Mouse (Mus musculus): Measurements from ENCODE around the gene Tmem231. TPM values are rescaled to one million over a fixed set of nuclear protein-coding genes. Genes with fewer than 3 reads are reported as not detected.

Tmem231 gene
- polyA plus RNA-seq, 1 experiment from 2014 or later, result 18.6 TPM

GRCm38 (mm10) chr8:111963091-111963490, 29.4 kb upstream of the Tmem231 start:
- no peaks in the 10 kb centered on the region for H3K27me3 ChIP-seq
- H3K36me3 ChIP-seq (replicated peaks), result peaks cover 16% of the 10 kb centered on the region
- no peaks in the 10 kb centered on the region for H3K4me1 ChIP-seq
- no peak overlapping the region for H3K4me3 ChIP-seq (replicated peaks)
- H3K4me2 ChIP-seq, result no peak overlapping the region
- no peak for ATAC-seq (ENCODE audit: low FRiP score)
- H3K9me3 ChIP-seq, result no peaks in the 10 kb centered on the region
- 67% methylated on average over 10 of the region's 10 CpGs for WGBS
- no peak overlapping the region for H3K9ac ChIP-seq
- no peak overlapping the region for H3K27ac ChIP-seq

- Histone ChIP-seq H3K4me3 (replicated peaks) (no peak overlapping the region), H3K4me2 (no peak overlapping the region), H3K9ac (no peak overlapping the region), H3K9me3 (no peaks in the 10 kb centered on the region), H3K36me3 (replicated peaks) (peaks cover 11% of the 10 kb centered on the region), H3K27me3 (no peaks in the 10 kb centered on the region), H3K27ac (no peak overlapping the region), H3K4me1 (no peaks in the 10 kb centered on the region)
- no peak for ATAC-seq (ENCODE audit: low FRiP score)
- 91% methylated on average over 1 of the region's 1 CpGs for WGBS
These were observed 28.9 kb upstream of the Tmem231 start for GRCm38 (mm10) chr8:111962589-111962988.

GRCm38 (mm10) chr8:111961330-111961729, 27.6 kb upstream of the Tmem231 start:
- Histone ChIP-seq H3K4me3 (replicated peaks) (no peak overlapping the region), H3K27me3 (no peaks in the 10 kb centered on the region), H3K36me3 (replicated peaks) (peaks cover 17% of the 10 kb centered on the region), H3K9ac (no peak overlapping the region), H3K9me3 (no peaks in the 10 kb centered on the region), H3K4me2 (no peak overlapping the region), H3K4me1 (no peaks in the 10 kb centered on the region), H3K27ac (no peak overlapping the region)
- WGBS, result 80% methylated on average over 3 of the region's 3 CpGs
- no peak for ATAC-seq (ENCODE audit: low FRiP score)

GRCm38 (mm10) chr8:111960591-111961321, 27.1 kb upstream of the Tmem231 start:
- Histone ChIP-seq H3K36me3 (replicated peaks) (peaks cover 19% of the 10 kb centered on the region), H3K27me3 (no peaks in the 10 kb centered on the region), H3K27ac (no peak overlapping the region), H3K4me2 (no peak overlapping the region), H3K9ac (no peak overlapping the region), H3K4me1 (no peaks in the 10 kb centered on the region), H3K9me3 (no peaks in the 10 kb centered on the region), H3K4me3 (replicated peaks) (no peak overlapping the region)
- no peak for ATAC-seq (ENCODE audit: low FRiP score)
- 74% methylated on average over 15 of the region's 15 CpGs for WGBS

GRCm38 (mm10) chr8:111957231-111957630, 23.6 kb upstream of the Tmem231 start:
- no peak overlapping the region for H3K4me2 ChIP-seq
- peaks cover 47% of the 10 kb centered on the region for H3K36me3 ChIP-seq (replicated peaks)

GRCm38 (mm10) chr8:111955879-111956278, 22.2 kb upstream of the Tmem231 start:
- H3K36me3 ChIP-seq (replicated peaks), result peaks cover 58% of the 10 kb centered on the region
- WGBS, result 93% methylated on average over 5 of the region's 5 CpGs
- H3K9ac ChIP-seq, result no peak overlapping the region
- H3K4me1 ChIP-seq, result no peaks in the 10 kb centered on the region
- H3K4me2 ChIP-seq, result no peak overlapping the region
- no peak overlapping the region for H3K4me3 ChIP-seq (replicated peaks)
- H3K27me3 ChIP-seq, result no peaks in the 10 kb centered on the region
- ATAC-seq (ENCODE audit: low FRiP score), result no peak
- H3K27ac ChIP-seq, result no peak overlapping the region
- no peaks in the 10 kb centered on the region for H3K9me3 ChIP-seq

More at GRCm38 (mm10) chr8:111957231-111957630, 23.6 kb upstream of the Tmem231 start:
- no peak for ATAC-seq (ENCODE audit: low FRiP score)
- Histone ChIP-seq H3K4me3 (replicated peaks) (no peak overlapping the region), H3K4me1 (no peaks in the 10 kb centered on the region), H3K9me3 (no peaks in the 10 kb centered on the region), H3K27me3 (no peaks in the 10 kb centered on the region), H3K9ac (no peak overlapping the region), H3K27ac (no peak overlapping the region)
- WGBS, result 96% methylated on average over 2 of the region's 2 CpGs

- WGBS, result 88% methylated on average over 4 of the region's 4 CpGs
These were observed 21.3 kb upstream of the Tmem231 start for GRCm38 (mm10) chr8:111954844-111955594.

GRCm38 (mm10) chr8:111951936-111952335, 18.3 kb upstream of the Tmem231 start:
- H3K9ac ChIP-seq, result no peak overlapping the region
- H3K9me3 ChIP-seq, result no peaks in the 10 kb centered on the region
- no peak overlapping the region for H3K4me3 ChIP-seq (replicated peaks)
- no peak overlapping the region for H3K4me2 ChIP-seq
- peaks cover 71% of the 10 kb centered on the region for H3K36me3 ChIP-seq (replicated peaks)
- no peak for ATAC-seq (ENCODE audit: low FRiP score)
- H3K27me3 ChIP-seq, result no peaks in the 10 kb centered on the region
- H3K27ac ChIP-seq, result no peak overlapping the region
- H3K4me1 ChIP-seq, result no peaks in the 10 kb centered on the region
- 90% methylated on average over 5 of the region's 5 CpGs for WGBS

More at GRCm38 (mm10) chr8:111954844-111955594, 21.3 kb upstream of the Tmem231 start:
- H3K27ac ChIP-seq, result no peak overlapping the region
- no peak for ATAC-seq (ENCODE audit: low FRiP score)
- H3K4me1 ChIP-seq, result no peaks in the 10 kb centered on the region
- H3K4me2 ChIP-seq, result no peak overlapping the region
- no peaks in the 10 kb centered on the region for H3K9me3 ChIP-seq
- peaks cover 53% of the 10 kb centered on the region for H3K36me3 ChIP-seq (replicated peaks)
- no peak overlapping the region for H3K4me3 ChIP-seq (replicated peaks)
- no peak overlapping the region for H3K9ac ChIP-seq
- no peaks in the 10 kb centered on the region for H3K27me3 ChIP-seq

- H3K9ac ChIP-seq, result no peak overlapping the region
- ATAC-seq (ENCODE audit: low FRiP score), result no peak
- WGBS, result 94% methylated on average over 7 of the region's 7 CpGs
- H3K4me3 ChIP-seq (replicated peaks), result no peak overlapping the region
- H3K9me3 ChIP-seq, result no peaks in the 10 kb centered on the region
- no peak overlapping the region for H3K27ac ChIP-seq
- H3K4me2 ChIP-seq, result no peak overlapping the region
- no peaks in the 10 kb centered on the region for H3K4me1 ChIP-seq
- no peaks in the 10 kb centered on the region for H3K27me3 ChIP-seq
- H3K36me3 ChIP-seq (replicated peaks), result peaks cover 69% of the 10 kb centered on the region
These were observed 17.6 kb upstream of the Tmem231 start for GRCm38 (mm10) chr8:111951317-111951716.

GRCm38 (mm10) chr8:111950846-111951245, 17.2 kb upstream of the Tmem231 start:
- Histone ChIP-seq H3K27me3 (no peaks in the 10 kb centered on the region), H3K9me3 (no peaks in the 10 kb centered on the region), H3K4me1 (no peaks in the 10 kb centered on the region), H3K4me2 (no peak overlapping the region), H3K36me3 (replicated peaks) (peaks cover 72% of the 10 kb centered on the region), H3K9ac (no peak overlapping the region), H3K4me3 (replicated peaks) (no peak overlapping the region), H3K27ac (no peak overlapping the region)
- 93% methylated on average over 3 of the region's 3 CpGs for WGBS
- no peak for ATAC-seq (ENCODE audit: low FRiP score)

- H3K9me3 ChIP-seq, result no peaks in the 10 kb centered on the region
- H3K4me2 ChIP-seq, result no peak overlapping the region
- 94% methylated on average over 8 of the region's 8 CpGs for WGBS
- no peaks in the 10 kb centered on the region for H3K4me1 ChIP-seq
- H3K27ac ChIP-seq, result no peak overlapping the region
- H3K36me3 ChIP-seq (replicated peaks), result peaks cover 75% of the 10 kb centered on the region
- no peaks in the 10 kb centered on the region for H3K27me3 ChIP-seq
- no peak overlapping the region for H3K4me3 ChIP-seq (replicated peaks)
- no peak for ATAC-seq (ENCODE audit: low FRiP score)
- H3K9ac ChIP-seq, result no peak overlapping the region
These were observed 14.3 kb upstream of the Tmem231 start for GRCm38 (mm10) chr8:111947954-111948353.

- Histone ChIP-seq H3K9ac (no peak overlapping the region), H3K36me3 (replicated peaks) (peaks cover 79% of the 10 kb centered on the region), H3K4me1 (peaks cover 2% of the 10 kb centered on the region), H3K9me3 (no peaks in the 10 kb centered on the region), H3K4me3 (replicated peaks) (no peak overlapping the region), H3K27me3 (no peaks in the 10 kb centered on the region), H3K27ac (no peak overlapping the region), H3K4me2 (no peak overlapping the region)
- whole genome bisulfite sequencing, result 92% methylated on average over 2 of the region's 2 CpGs
- no peak for ATAC-seq (ENCODE audit: low FRiP score)
These were observed 13.5 kb upstream of the Tmem231 start for GRCm38 (mm10) chr8:111947144-111947543.
